Mouse (Mus musculus): ENCODE data around the gene Eps8.

- TF ChIP-seq CTCF (IDR thresholded peaks at IDR 0.05; ENCODE audit: low read depth, low read length), result no peak
- TF ChIP-seq POLR2A (IDR thresholded peaks at IDR 0.05; ENCODE audit: insufficient read depth, low read length), result no peak
Measured at GRCm38 (mm10) chr6:137638834-137639567, 15.7 kb downstream of the Eps8 start.

Data from ES-Bruce4 (cell line).